Mouse (Mus musculus): ENCODE results near the gene Asna1.
A peak's percentile ranks its signal among the peaks of the same experiment; 100 is the strongest.

DNA sequence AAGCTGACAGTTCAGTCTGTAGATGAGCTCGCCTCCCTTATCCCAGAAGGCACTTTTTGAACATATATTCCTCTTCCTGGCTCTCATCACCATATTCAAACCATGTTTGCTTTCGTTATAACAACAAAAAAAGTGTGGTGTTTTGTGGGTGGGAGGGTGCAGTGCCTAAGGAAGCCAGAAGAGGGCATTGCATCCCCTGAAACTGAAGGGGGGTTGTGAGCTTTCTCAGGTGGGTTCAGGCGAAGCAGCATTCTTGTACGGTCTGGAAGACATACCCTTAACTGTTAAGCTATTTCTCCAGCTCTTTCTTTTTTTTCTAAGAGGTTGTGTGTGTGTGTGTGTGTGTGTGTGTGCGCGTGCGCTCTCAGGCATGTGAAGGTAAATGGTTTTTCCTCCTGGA lies 49.6 kb downstream of the Asna1 start:
- TF ChIP-seq CTCF (conservative IDR thresholded peaks at IDR 0.05 in 1 of 2, IDR thresholded peaks at IDR 0.05 in 1 of 2; ENCODE audit: low read depth in 2 of 2, low read length in 2 of 2) (peak; percentile 91 to 96), POLR2A (IDR thresholded peaks at IDR 0.05; ENCODE audit: low read depth, low read length) (peak; percentile 17; the same call in 1 of the 2 replicates), PAX5 (IDR thresholded peaks at IDR 0.05; ENCODE audit: low read length) (no peak), TCF12 (IDR thresholded peaks at IDR 0.05; ENCODE audit: low read depth, low read length) (peak; percentile 70), MAZ (IDR thresholded peaks at IDR 0.05; ENCODE audit: low read depth, low read length) (peak; percentile 73; the same call in 1 of the 2 replicates)
